Mouse (Mus musculus) brain, embryonic 14.5 days (tissue): Measurements from ENCODE around the gene Ldhb. TPM values are rescaled to one million over a fixed set of nuclear protein-coding genes. Genes with fewer than 3 reads are reported as not detected.

Experiments used
- DNase-seq: peaks from one replicate; pipeline ENCODE4 v3.0.0-alpha.2; 2011; ENCODE audit warnings: low read depth
- CTCF ChIP-seq: fragments of 200-500 bp; IDR thresholded peaks from 2 replicates; pipeline ENCODE4 v1.5.1; 2012; ENCODE audit warnings: inconsistent platforms, mild to moderate bottlenecking, moderate library complexity, borderline replicate concordance; ENCODE audit not compliant: insufficient read depth, insufficient read length; ENCODE audit errors: extremely low read depth
- POLR2A ChIP-seq: fragments of 200-500 bp; IDR thresholded peaks from 2 replicates; pipeline ENCODE4 v1.6.1; 2012; ENCODE audit warnings: mild to moderate bottlenecking, inconsistent platforms, borderline replicate concordance; ENCODE audit not compliant: poor library complexity, insufficient read depth, insufficient read length, severe bottlenecking; ENCODE audit errors: extremely low read depth
- polyA plus RNA-seq: library from polyadenylated mRNA; depleted of rRNA; stranded (reverse); fragments of >200 nt; gene quantifications from 2 replicates; pipeline ENCODE4 v1.2.3, GENCODE M21; 2012; rRNA removed

Ldhb gene
- polyA plus RNA-seq, result 357 and 408 TPM in 2 replicates

DNA sequence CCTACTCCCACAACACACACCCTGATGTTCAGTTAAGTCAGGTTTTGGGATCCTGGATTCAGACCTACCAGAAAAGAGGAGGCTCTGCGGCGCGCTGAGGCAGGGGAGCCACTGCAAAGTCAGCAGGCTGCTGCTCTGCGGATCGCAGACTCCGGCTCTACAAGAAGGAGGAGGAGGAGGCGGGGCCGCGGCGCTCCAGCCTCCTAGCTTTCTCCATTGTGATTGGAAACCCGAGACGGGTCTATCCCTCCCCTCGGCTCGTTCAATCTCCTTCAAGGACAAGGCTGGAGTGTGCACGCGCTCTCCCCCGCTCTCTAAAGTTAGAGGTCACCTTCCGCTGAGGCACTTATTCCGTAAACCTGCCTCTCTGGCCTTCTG lies at the start of gene Ldhb:
TSS of gene Ldhb (minus strand) at position 173 of the 378 bp plus-strand sequence.
- peak; percentile 97 for DNase-seq
- peak; percentile 89; the same call in 1 of the 2 replicates for TF ChIP-seq POLR2A
- no peak for TF ChIP-seq CTCF

DNA sequence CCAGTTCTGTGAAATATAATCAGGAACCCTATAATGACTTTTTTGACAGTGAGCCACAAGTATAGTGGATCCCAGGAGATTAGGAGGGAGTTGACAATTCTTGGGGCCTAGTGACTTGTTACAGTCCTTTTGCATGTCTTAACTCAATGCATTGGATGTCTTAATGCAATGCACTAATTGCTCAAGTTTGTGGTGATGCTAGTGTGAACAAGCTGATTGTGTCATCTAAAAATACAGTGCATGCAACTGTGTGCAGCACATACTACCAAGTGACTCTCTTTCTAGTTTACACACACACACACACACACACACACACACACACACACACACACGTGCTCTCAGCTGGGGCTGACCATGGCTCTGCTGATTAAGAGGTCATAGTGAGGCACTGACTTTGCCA lies 48.2 kb upstream of the Ldhb start:
- DNase-seq, result no peak
- TF ChIP-seq POLR2A (no peak), CTCF (no peak)

DNA sequence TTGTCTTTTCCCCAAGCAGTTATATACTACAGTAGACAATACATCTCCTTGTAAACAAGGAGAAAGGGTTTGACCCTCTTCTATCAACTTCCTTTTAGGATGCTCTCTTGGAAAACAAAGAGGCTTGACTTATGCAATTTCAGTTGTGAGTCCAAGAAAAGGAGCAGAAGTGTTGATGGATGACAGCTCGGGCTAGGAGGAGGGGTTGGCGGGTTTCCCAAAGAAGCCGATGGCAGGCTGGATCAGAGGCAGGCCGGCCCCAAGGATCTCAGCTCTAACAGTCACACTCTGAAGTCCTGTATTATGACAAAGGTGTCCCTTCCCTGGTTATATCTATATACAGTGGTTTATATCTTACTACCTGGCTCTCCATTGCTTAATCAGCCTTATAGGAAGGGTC lies 43.7 kb upstream of the Ldhb start:
- no peak for DNase-seq
- TF ChIP-seq POLR2A (no peak), CTCF (no peak)

DNA sequence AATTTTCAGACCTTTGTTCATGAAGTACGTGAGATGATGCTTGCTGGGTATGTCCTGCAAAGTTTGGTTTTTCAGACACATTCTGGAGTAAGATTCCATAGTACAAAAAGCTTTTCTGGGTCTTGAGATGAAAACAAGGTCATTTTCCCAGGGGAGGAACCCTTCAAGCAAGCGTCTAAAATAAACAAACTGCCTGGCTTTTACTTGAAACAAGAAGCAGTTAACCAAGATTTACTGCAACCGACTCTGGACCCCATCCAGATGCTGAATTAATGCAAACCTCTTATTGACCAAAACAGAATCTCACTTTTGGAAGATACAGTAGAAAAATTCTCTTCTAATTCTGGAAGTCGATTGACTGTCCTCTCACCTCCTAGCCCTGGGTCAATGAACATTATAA lies 43.1 kb upstream of the Ldhb start:
- TF ChIP-seq POLR2A (no peak), CTCF (no peak)
- DNase-seq, result no peak

DNA sequence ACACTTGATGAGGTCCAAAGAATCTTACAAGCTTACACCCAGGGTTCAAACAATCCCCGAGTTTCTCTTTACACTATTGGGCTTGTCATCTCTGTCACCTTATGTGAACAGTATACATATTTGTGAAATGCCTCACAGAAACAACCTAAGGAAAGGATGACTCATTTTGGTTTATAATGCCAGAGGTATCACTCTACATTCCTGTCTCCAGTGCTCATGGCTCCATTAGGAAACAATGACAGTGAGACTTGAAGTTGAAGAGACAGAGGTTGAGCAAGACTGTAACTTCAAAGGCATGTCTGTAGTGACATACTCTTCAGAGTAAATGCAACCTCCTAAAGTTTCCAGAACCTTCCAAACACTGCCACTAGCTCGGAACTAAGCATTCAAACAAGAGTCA lies 40.6 kb upstream of the Ldhb start:
- DNase-seq, result no peak
- TF ChIP-seq CTCF (no peak), POLR2A (no peak)

DNA sequence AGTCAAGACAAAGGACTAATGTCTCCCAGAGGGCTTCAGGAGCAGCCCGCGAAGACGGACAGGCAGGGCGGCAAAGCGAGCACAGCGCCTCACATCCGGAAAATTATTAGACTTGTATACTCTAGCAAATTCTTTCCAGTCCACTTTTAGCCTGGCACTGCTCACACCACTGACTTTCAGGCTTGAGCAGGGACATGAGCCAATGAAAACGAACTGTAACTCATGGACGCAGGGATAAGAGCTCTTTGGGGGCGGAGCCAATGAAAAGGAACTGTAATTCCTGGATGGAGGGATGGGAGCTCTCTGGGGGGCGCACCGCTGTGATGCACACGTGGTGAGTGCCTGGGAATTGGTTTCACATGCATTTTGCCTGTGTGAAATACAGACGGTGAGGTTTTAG lies 37.4 kb upstream of the Ldhb start:
- TF ChIP-seq POLR2A (no peak), CTCF (no peak)
- DNase-seq, result no peak

DNA sequence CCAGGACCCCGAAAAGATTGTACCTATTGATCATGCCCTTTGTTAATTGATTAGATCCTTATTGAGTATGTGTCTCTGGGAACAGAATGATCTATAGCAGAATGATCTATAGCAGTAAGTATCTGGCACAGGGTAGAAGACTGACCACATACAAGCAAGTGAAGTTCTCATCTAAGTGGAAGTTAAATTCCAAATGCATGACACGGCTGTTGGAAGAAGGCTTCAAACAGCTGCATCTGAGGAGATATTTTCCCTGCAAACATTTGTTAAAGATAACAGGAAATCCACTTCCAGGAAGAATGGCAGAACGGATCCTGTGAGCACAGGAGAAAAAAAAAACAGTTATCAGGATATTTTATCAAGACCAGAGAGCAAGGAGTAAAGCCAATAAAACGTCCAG lies 35.9 kb upstream of the Ldhb start:
- TF ChIP-seq POLR2A (no peak), CTCF (no peak)
- no peak for DNase-seq

DNA sequence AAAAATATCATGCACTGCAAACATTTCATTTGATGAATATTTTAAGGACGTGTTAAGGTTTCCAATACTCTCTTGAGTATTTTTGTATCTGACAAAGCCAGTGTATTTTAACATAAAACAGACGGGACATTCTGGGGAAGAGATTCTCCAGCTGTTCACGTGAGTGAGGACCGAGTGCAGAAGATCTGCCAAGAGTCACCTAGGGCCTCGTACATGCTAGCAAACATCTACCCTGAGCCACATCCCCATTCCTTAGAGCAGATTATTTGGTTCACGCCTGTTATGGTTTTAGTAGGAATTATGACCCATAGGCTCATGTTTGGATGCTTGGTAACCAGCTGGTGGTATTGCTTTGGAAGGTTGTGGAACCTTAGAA lies 35.0 kb upstream of the Ldhb start:
- DNase-seq, result no peak
- no peak for TF ChIP-seq POLR2A
- no peak for TF ChIP-seq CTCF

DNA sequence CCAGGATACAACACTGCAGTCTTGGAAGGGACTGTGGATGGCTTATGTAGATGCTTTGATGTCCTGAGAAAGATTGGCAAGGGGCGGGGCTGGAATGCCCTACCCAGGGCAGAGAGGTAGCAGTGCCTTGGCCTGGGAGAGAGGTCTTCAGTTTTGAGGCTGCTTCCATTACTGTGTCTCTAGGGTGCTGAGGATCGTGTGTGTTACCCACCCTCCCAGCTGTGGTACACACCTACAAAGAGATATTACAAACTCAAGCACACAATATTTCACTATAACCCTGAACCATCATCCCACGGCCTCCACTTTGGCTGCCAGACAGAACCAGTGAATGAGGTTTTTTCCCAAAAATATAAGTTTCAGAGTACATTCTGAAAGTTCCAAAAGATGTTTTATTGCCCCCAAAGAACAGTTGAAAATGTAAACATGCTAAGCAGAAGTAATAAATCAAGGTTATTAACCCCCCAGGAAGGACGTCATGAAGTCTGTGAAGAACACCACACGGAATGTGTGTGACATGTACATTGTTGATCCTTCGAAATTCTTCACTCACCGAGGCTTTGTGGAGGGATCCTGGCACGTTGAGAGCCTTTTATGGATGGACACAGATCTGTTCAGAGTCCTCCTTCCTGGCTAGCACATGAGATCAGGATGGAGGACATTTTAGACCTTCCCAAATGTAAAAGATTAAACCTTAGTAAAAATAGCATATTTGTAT lies 34.5 kb upstream of the Ldhb start:
- DNase-seq, result no peak
- TF ChIP-seq POLR2A, result no peak
- no peak for TF ChIP-seq CTCF

DNA sequence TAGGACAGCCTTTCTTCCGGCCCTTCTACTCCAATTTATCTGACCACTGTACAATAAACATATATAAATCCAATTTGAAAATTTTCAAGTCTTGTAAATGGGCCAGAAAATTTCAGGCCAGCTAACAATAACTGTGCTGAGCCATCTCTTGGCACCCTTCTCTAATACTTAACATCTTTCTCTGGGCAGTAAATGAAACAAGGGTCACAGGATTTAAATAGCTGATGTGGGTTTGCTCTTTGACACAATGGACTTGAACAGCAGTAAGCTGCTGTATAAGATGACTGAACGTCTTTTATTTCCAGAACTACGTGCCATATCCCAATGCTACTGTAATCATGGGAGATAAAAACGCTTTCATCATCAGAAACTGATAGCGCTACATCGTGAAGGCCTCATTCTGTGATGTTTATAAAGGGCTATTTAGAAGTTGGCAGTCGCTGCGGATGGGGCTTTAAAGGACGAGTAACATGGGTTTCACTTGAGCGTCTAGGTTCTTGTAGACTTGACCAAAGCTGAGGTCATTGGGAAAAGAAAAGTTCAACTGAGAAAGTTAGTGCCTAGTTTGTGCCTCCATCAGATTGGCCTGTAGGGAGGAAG lies 32.9 kb upstream of the Ldhb start:
- TF ChIP-seq POLR2A (no peak), CTCF (no peak)
- DNase-seq, result no peak

DNA sequence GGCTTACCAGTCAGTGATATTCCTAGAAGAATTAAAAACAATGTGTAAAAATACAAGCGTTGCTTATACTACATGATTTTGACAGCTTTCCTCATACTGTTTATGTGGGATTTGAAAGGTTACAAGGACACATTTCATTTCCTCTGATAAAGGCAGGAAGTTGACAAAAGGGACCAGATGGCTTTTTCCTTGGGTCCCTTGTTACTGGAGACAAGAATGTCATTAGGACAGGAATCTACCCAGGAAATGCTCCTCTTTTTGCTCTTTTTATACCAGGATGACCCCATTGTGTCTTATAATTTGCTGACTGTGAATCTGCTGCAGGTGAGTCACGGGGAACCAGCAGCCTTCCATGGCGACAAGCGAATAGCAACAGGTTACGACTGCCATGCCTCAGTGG lies 32.4 kb upstream of the Ldhb start:
- no peak for DNase-seq
- TF ChIP-seq CTCF, result no peak
- no peak for TF ChIP-seq POLR2A

DNA sequence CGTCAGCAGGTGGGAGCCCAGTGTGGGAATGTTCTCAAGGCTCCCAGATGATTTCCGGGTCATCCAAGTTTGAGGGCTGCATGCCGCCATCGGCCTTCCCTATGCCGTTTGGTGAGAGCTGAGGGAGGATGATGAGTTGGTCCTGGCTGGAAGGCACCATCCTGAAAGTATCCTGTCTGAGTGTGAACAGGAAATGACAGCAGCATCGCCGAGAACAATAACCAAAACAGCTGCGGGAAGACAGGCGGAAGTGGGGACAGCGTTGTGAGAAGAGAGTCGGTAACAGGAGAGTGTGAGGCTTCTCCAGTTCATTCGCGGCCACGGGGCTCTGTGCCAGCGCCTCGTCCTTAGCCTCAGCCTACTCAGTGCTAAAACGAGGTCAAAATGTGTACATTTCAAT lies 30.7 kb upstream of the Ldhb start:
- no peak for TF ChIP-seq CTCF
- no peak for TF ChIP-seq POLR2A

DNA sequence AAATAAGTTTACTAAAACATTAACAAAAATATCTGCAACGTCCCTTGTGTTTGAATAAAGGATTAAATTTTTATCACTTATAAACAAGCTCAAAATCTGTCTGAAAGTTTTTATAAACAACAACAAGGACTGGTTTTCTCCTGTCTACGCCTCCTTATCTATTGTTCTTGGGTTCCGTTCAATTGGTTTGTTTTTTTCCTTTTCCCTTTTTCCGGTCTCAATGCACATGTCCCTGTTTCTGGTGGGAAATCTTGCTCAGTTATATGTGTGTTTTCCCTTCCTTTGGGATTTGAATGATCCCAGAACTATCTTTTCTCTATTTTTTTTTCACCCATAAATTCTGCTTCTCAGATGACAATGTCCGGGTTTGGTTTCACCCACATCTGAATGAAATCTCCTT lies 25.7 kb upstream of the Ldhb start:
- no peak for TF ChIP-seq CTCF
- TF ChIP-seq POLR2A, result no peak
- DNase-seq, result no peak

More for the DNA sequence above, 30.7 kb upstream of the Ldhb start:
- peak; percentile 8 for DNase-seq

DNA sequence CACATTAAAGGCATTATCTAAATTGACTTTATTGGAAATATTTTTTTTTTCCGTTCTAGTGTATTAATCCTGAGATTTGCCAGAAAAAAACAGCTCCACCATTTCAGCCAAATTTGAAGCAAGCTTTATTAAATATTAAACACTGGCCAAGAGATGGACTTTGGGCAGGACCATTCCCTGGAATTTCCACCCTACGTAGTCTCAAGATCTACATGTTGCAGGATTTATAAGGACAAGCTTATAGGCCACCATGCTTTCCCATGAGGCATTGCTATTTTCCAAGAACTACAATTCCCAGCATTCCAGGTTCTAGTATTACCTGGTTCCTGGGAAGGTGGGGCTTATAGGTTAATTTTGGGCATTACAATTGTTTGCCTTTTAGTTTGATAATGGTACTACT lies 24.9 kb upstream of the Ldhb start:
- TF ChIP-seq POLR2A, result no peak
- TF ChIP-seq CTCF, result no peak
- DNase-seq, result no peak

DNA sequence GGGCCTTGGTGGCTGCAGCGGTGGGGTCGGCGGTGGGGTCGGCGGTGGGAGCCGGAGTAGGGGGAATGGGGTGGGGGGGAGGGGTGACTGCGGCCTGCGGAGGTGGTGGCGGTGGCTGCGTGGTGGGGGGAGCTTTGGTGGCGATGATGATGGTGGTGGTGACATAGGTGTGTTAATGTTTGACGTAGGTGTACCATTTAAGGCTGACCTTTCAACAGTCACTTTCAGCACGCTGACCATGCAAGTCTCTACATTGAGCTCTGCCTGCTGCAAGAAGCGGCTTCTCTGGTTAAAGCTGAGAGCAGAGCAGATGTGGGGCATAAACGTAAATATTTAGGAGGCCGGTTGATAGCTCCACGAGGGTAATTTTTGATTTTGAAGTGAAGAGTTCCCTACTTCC lies 24.4 kb upstream of the Ldhb start:
- TF ChIP-seq CTCF, result no peak
- no peak for DNase-seq

DNA sequence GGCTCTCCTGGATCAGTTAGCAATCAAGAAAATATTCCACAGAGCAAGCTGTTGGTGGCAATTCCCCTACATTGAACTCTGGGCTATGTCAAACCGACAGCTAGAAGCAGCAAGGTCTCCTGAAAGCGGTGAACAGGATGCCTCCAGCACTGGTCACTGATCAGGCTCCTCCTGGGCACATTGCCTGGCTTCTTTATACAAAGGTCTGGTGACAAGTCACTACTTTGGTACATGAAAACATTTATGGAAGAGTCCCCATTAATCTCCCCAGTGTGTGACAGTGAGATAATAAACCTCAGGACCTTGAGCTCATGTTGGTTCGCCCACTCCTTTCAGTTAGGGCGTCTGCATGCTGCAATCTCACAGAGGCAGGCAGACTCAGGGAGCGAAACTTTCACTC lies 22.6 kb upstream of the Ldhb start:
- TF ChIP-seq CTCF (no peak), POLR2A (no peak)
- DNase-seq, result no peak
